Mouse (Mus musculus) activated CD4-positive, CD25-positive, alpha-beta regulatory T cell (primary cell): Measurements from ENCODE around the gene Prl3a1. TPM values are rescaled to one million over a fixed set of nuclear protein-coding genes. Genes with fewer than 3 reads are reported as not detected.

ENCODE experiments used
- polyA plus RNA-seq, 2 experiments: library from polyadenylated mRNA; unstranded; fragments of 100-300 nt; shearing (Covaris generic); gene quantifications; one replicate each; pipeline ENCODE4 v1.2.1; 2017

Prl3a1 gene
- polyA plus RNA-seq = not detected

GRCm38 (mm10) chr13:27259136-27259535 is at the start of gene Prl3a1:
TSS of gene Prl3a1 (plus strand) at chr13:27259436.

DNA sequence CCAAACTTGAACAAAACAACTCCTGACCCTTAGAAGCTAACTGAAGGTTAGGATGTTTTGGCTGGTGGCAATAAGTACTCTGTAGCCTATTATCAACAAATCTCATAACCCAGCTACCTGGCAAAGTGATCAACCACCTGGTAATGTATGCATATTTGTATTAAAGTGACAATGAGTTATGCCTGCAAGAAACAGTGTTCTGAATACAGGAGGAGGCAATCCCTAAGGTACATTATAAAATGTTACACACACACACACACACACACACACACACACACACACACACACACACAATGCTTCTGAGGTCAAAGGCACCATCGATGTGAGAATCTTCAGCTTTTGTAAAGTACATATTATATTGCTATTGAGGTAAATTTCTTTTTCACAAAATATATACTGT is 17.7 kb upstream of the Prl3a1 start, which contains the start of gene Prl3b1:
TSS of gene Prl3b1 (plus strand) at position 301 of the 400 bp plus-strand sequence.

DNA sequence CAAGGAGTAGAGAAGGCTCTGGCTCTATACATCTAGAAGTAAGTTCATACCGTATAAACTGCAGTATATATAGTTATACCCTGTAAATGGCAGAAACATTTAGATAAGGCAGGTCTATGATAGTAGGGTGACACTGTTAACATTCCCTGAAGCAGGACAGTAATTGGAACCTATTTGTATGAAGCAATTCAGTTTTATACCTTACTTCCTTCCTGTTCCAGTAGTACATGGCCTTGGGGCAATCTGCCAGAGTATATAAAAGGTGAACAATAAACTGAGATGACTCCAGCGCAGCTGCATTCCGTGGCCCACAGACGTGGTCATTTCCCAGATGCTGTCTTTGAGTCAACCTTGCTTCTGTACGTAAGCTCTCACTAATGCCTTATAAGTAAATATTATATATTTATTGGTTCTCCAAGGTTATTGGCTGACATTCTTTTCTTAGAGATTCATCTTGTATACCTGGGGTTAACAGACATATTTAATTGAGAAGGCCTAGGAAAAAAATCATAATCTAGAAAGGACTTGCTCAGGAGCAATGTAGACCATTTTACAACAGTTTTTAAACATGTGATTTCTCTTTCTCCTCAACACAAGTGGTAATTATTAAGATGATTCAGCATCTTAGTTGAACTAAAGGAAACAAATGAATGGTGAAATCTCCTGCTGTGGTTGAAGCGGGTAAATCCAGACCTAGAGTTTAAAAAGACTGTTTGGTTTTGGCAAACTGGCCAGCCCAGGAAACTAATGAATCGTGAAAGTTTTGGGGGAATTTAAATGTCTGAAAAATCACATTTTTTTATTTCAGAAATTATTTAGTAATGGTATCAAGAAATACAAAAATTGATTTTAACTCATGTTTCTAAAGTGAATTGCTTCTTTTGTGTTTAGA is 53.3 kb downstream of the Prl3a1 start, which contains the start of gene Prl6a1:
TSS of gene Prl6a1 (plus strand) at position 294 of the 892 bp plus-strand sequence.

Other genes with a start within 250 kb of the Prl3a1 start
- under 1 TPM in 1 of 2 experiments, not detected in 1; 0.23 TPM for gene Prl, start 201.9 kb upstream of the Prl3a1 start, polyA plus RNA-seq
- gene Prl3d1, start 165.2 kb upstream of the Prl3a1 start, polyA plus RNA-seq = not detected
- gene Prl3d2, start 137.7 kb upstream of the Prl3a1 start, polyA plus RNA-seq = not detected
- not detected for gene Prl3d3, start 102.6 kb upstream of the Prl3a1 start, polyA plus RNA-seq
- not detected for gene Prl3c1, start 62.8 kb upstream of the Prl3a1 start, polyA plus RNA-seq
- gene Prl3b1, start 17.6 kb upstream of the Prl3a1 start, polyA plus RNA-seq = not detected
- not detected for gene Prl6a1, start 53.2 kb downstream of the Prl3a1 start, polyA plus RNA-seq
- not detected for gene Prl8a2, start 86.2 kb downstream of the Prl3a1 start, polyA plus RNA-seq
- gene Prl2b1, start 131.4 kb downstream of the Prl3a1 start, polyA plus RNA-seq = not detected
- not detected for gene Prl8a6, start 179.3 kb downstream of the Prl3a1 start, polyA plus RNA-seq